Mouse (Mus musculus) ovary, adult 10 weeks (tissue): ENCODE results near the gene Cyp2j6. TPM values are rescaled to one million over a fixed set of nuclear protein-coding genes. Genes with fewer than 3 reads are reported as not detected.

Experiments
- polyA plus RNA-seq: library from polyadenylated mRNA; stranded (reverse); fragments of 350-450 nt; fragmentation: Illumina TruSeq; extraction: RNeasy Lipid Tissue Mini Kit (QIAGEN cat#74804); gene quantifications from one replicate; pipeline ENCODE4 v1.2.3, GENCODE M21; 2014

Gene Cyp2j6
- polyA plus RNA-seq: 30.5 TPM

GRCm38 (mm10) chr4:96553133-96553819 is at the start of gene Cyp2j6:
Gene Cyp2j6, minus strand, starts transcription at chr4:96553661.

GRCm38 (mm10) chr4:96590911-96591790 is 37.7 kb upstream of the Cyp2j6 start, which contains the start of gene Cyp2j9:
Gene Cyp2j9, minus strand, starts transcription at chr4:96591578.

GRCm38 (mm10) chr4:96507286-96507685 is 46.2 kb downstream of the Cyp2j6 start, which contains the start of gene Cyp2j8:
Gene Cyp2j8, minus strand, starts transcription at chr4:96507386.

Other genes starting within 250 kb of the Cyp2j6 start
- not detected for gene Cyp2j11, start 205.0 kb downstream of the Cyp2j6 start, polyA plus RNA-seq
- gene Cyp2j8, start 46.3 kb downstream of the Cyp2j6 start, polyA plus RNA-seq: not detected
- 18.4 TPM for gene Cyp2j9, start 37.9 kb upstream of the Cyp2j6 start, polyA plus RNA-seq
- gene Cyp2j5, start 110.5 kb upstream of the Cyp2j6 start, polyA plus RNA-seq: not detected
- gene Gm12695, start 231.5 kb upstream of the Cyp2j6 start, polyA plus RNA-seq: 2.0 TPM